Mouse (Mus musculus) myocyte (in vitro differentiated cells): ENCODE measurements around the gene Rasgef1c.

Experiments
- MAX ChIP-seq: IDR thresholded peaks from one replicate; pipeline ENCODE4 v1.6.1; 2011; ENCODE audit warnings: low read depth, mild to moderate bottlenecking, control low read depth
- POLR2A ChIP-seq: IDR thresholded peaks from one replicate; pipeline ENCODE4 v1.6.1; 2011; ENCODE audit warnings: low read depth, mild to moderate bottlenecking, control low read depth, moderate library complexity; ENCODE audit not compliant: insufficient read length
- POLR2AphosphoS2 ChIP-seq: IDR thresholded peaks from one replicate; pipeline ENCODE4 v1.6.1; 2011; ENCODE audit warnings: low read depth, control low read depth; ENCODE audit not compliant: insufficient read length
- TCF12 ChIP-seq: IDR thresholded peaks from one replicate; pipeline ENCODE4 v1.6.1; 2011; ENCODE audit warnings: mild to moderate bottlenecking, control low read depth; ENCODE audit not compliant: poor library complexity, insufficient read depth, severe bottlenecking
- USF1 ChIP-seq: IDR thresholded peaks from one replicate; pipeline ENCODE4 v1.6.1; 2011; ENCODE audit warnings: low read depth, mild to moderate bottlenecking, control low read depth, moderate library complexity

- TF ChIP-seq POLR2A: no peak
- TF ChIP-seq USF1: no peak
- no peak for TF ChIP-seq POLR2AphosphoS2
- no peak for TF ChIP-seq TCF12
- no peak for TF ChIP-seq MAX
These were observed 54.1 kb downstream of the Rasgef1c start for GRCm38 (mm10) chr11:49955577-49956261.
